Mouse (Mus musculus): ENCODE results near the gene Glis1. TPM values are rescaled to one million over a fixed set of nuclear protein-coding genes. Genes with fewer than 3 reads are reported as not detected.

The Glis1 gene
- polyA plus RNA-seq, 1 experiment: 0.31 TPM

GRCm38 (mm10) chr4:107448481-107448880, 14.1 kb downstream of the Glis1 start:
- WGBS: 80% methylated on average over 6 of the region's 6 CpGs
- no peak for DNase-seq (ENCODE audit: low read depth, low spot score)

GRCm38 (mm10) chr4:107449519-107449918, 15.1 kb downstream of the Glis1 start:
- DNase-seq (ENCODE audit: low read depth, low spot score): no peak
- 82% methylated on average over 13 of the region's 13 CpGs for WGBS

- DNase-seq (ENCODE audit: low read depth, low spot score): no peak
- WGBS: 77% methylated on average over 18 of the region's 18 CpGs
These were observed 18.1 kb downstream of the Glis1 start for GRCm38 (mm10) chr4:107452266-107453015.

- DNase-seq (ENCODE audit: low read depth, low spot score): peak; percentile 37
- WGBS: 55% methylated on average over 16 of the region's 16 CpGs
These were observed 19.0 kb downstream of the Glis1 start for GRCm38 (mm10) chr4:107453141-107453984.

- DNase-seq (ENCODE audit: low read depth, low spot score): no peak
These were observed 23.2 kb downstream of the Glis1 start for GRCm38 (mm10) chr4:107457602-107458001.

GRCm38 (mm10) chr4:107458907-107459306, 24.5 kb downstream of the Glis1 start:
- no peak for DNase-seq (ENCODE audit: low read depth, low spot score)
- 74% methylated on average over 17 of the region's 17 CpGs for WGBS

More at GRCm38 (mm10) chr4:107457602-107458001, 23.2 kb downstream of the Glis1 start:
- 36% methylated on average over 12 of the region's 12 CpGs for WGBS

GRCm38 (mm10) chr4:107459461-107459860, 25.1 kb downstream of the Glis1 start:
- no peak for DNase-seq (ENCODE audit: low read depth, low spot score)
- 81% methylated on average over 2 of the region's 2 CpGs for WGBS

- DNase-seq (ENCODE audit: low read depth, low spot score): no peak
- 83% methylated on average over 11 of the region's 11 CpGs for WGBS
These were observed 26.1 kb downstream of the Glis1 start for GRCm38 (mm10) chr4:107460468-107460867.

- WGBS: 62% methylated on average over 7 of the region's 7 CpGs
These were observed 33.4 kb downstream of the Glis1 start for GRCm38 (mm10) chr4:107467831-107468230.

GRCm38 (mm10) chr4:107468264-107468663, 33.9 kb downstream of the Glis1 start:
- DNase-seq (ENCODE audit: low read depth, low spot score): peak; percentile 24
- WGBS: 16% methylated on average over 13 of the region's 13 CpGs

More at GRCm38 (mm10) chr4:107467831-107468230, 33.4 kb downstream of the Glis1 start:
- no peak for DNase-seq (ENCODE audit: low read depth, low spot score)

GRCm38 (mm10) chr4:107468768-107469167, 34.4 kb downstream of the Glis1 start:
- 44% methylated on average over 11 of the region's 11 CpGs for WGBS
- no peak for DNase-seq (ENCODE audit: low read depth, low spot score)

- 43% methylated on average over 11 of the region's 11 CpGs for WGBS
- no peak for DNase-seq (ENCODE audit: low read depth, low spot score)
These were observed 41.9 kb downstream of the Glis1 start for GRCm38 (mm10) chr4:107476266-107476665.

GRCm38 (mm10) chr4:107479015-107479414, 44.6 kb downstream of the Glis1 start:
- DNase-seq (ENCODE audit: low read depth, low spot score): no peak
- WGBS: 59% methylated on average over 5 of the region's 5 CpGs

- DNase-seq (ENCODE audit: low read depth, low spot score): no peak
- WGBS: 76% methylated on average over 2 of the region's 2 CpGs
These were observed 48.1 kb downstream of the Glis1 start for GRCm38 (mm10) chr4:107482541-107482940.

GRCm38 (mm10) chr4:107483556-107484220, 49.3 kb downstream of the Glis1 start:
- DNase-seq (ENCODE audit: low read depth, low spot score): no peak
- 90% methylated on average over 20 of the region's 20 CpGs for WGBS

- DNase-seq (ENCODE audit: low read depth, low spot score): no peak
- 77% methylated on average over 4 of the region's 4 CpGs for WGBS
These were observed 49.8 kb downstream of the Glis1 start for GRCm38 (mm10) chr4:107484221-107484575.

GRCm38 (mm10) chr4:107485903-107486302, 51.5 kb downstream of the Glis1 start:
- no peak for DNase-seq (ENCODE audit: low read depth, low spot score)
- WGBS: 58% methylated on average over 5 of the region's 5 CpGs

- whole genome bisulfite sequencing: 82% methylated on average over 20 of the region's 20 CpGs
- DNase-seq (ENCODE audit: low read depth, low spot score): no peak
These were observed 54.9 kb downstream of the Glis1 start for GRCm38 (mm10) chr4:107489121-107489840.

- WGBS: 70% methylated on average over 5 of the region's 5 CpGs
- DNase-seq (ENCODE audit: low read depth, low spot score): no peak
These were observed 58.6 kb downstream of the Glis1 start for GRCm38 (mm10) chr4:107492991-107493390.
